Mouse (Mus musculus) ES-E14 (cell line): ENCODE measurements around the gene Cd47.

Experiments
- HCFC1 ChIP-seq: IDR thresholded peaks from 2 replicates; pipeline ENCODE4 v1.6.1; 2012; ENCODE audit warnings: low read length, inconsistent platforms, borderline replicate concordance; ENCODE audit not compliant: insufficient read depth
- MAFK ChIP-seq: IDR thresholded peaks from 2 replicates; pipeline ENCODE4 v1.6.1; 2014; ENCODE audit warnings: mild to moderate bottlenecking, low read depth, low read length, inconsistent platforms; ENCODE audit not compliant: insufficient read depth
- ZC3H11A ChIP-seq: IDR thresholded peaks from 2 replicates; pipeline ENCODE4 v1.6.1; 2012; ENCODE audit warnings: low read depth, mild to moderate bottlenecking, inconsistent platforms, low read length, borderline replicate concordance

DNA sequence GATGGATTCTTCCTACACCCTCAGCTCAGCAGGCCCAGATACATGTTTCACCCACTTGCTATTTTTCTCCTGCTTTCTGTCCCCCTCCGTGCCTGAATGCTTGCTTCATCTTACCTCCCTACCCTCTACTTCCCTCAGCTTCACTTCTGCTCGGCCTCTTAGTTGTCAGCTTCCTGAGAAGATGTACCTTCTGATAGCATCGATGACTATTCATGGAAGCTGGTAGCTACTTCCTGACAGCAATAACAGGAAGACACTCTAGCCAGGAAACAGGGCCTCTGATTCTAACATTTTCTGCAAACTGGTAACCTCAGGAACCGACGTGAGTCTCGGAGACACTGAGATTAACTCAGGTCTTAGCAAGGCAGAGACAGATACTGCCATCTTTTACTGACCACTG, 1.5 kb upstream of the Cd47 start:
- TF ChIP-seq ZC3H11A = no peak
- no peak for TF ChIP-seq MAFK
- no peak for TF ChIP-seq HCFC1
